Mouse (Mus musculus): ENCODE measurements around the gene Rims3. TPM values are rescaled to one million over a fixed set of nuclear protein-coding genes. Genes with fewer than 3 reads are reported as not detected.
A peak's percentile ranks its signal among the peaks of the same experiment; 100 is the strongest.

Gene Rims3
- polyA plus RNA-seq, 1 experiment from 2014 or later, result 0.16 TPM

DNA sequence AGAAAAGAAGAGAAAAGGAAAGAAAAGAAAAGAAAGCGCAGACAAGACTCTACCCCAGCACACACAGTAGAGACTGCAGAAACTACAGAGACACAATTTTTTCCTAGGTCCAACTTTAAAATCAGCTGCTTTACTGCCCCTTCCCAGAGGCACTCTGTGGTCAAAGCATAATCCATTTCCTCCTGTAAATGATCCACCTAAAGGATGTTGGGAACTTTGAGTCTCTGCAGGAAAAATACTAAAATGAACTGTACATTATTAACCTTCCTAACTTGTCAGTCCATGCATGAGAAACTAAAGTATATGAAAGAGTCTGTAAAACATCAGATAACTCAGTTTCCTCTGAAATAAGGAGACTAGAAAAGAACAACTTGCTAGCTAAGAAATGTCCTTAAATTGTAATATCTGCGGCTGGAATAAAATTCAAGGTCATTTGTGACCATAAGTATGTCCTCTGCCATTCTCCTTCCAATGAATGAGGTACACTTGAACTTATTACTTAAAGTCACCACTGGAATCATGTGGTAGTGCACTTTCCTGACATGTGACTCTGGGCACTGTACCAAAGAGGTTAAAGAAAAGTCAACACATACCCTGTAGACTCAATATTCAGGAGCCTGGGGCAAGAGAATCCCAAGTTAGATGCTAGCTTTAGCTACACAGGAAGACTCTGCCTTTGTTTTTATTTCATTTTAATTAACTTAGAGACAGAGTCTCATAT, 32.3 kb upstream of the Rims3 start:
- peak overlapping the region; percentile 30; the same call in 1 of the 2 replicates for H3K9ac ChIP-seq

DNA sequence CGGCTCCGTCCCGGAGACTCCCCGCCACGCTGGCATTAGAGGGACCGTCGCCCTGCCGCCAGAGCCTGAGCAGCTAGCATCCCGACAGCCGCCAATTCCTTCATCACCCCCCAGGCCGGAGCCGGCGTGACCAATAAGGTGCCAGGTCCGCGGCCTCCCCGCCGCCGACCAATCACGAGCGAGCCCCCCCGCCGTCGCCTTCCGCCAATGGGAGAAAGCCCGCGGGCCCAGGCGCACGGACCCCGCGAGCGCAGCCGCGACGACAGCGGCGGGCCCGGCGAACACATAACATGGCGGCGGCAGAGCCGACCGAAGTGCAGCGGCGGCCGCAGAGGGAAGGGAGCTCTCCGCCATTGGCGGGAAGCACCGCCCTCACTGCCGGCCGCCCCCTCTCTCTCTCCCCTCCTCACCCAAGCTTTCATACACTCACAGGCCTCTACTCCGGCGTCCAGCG, 29.5 kb upstream of the Rims3 start:
- H3K4me3 ChIP-seq (replicated peaks), result peak overlapping the region; percentile 84
- H3K9ac ChIP-seq, result peak overlapping the region; percentile 99
- no peaks in the 10 kb centered on the region for H3K9me3 ChIP-seq (replicated peaks)
- H3K36me3 ChIP-seq, result no peaks in the 10 kb centered on the region; the same call in 1 of the 2 replicates
- under 1% methylated on average over 52 of the region's 53 CpGs for WGBS (ENCODE audit: insufficient replicate concordance)
- H3K27me3 ChIP-seq, result no peaks in the 10 kb centered on the region
- H3K27ac ChIP-seq, result peak overlapping the region; percentile 99
- H3K4me1 ChIP-seq (replicated peaks), result peaks cover 46% of the 10 kb centered on the region
- DNase-seq, result peak; percentile 93
- H3K4me2 ChIP-seq, result peak overlapping the region; percentile 87
- peak; percentile 94 for ATAC-seq (ENCODE audit: low read depth)

More for the DNA sequence above, 32.3 kb upstream of the Rims3 start:
- no peaks in the 10 kb centered on the region; the same call in 1 of the 2 replicates for H3K36me3 ChIP-seq
- H3K27ac ChIP-seq, result peak overlapping the region; percentile 29
- peaks cover 71% of the 10 kb centered on the region for H3K4me1 ChIP-seq (replicated peaks)
- peak overlapping the region; percentile 87; the same call in 1 of the 2 replicates for H3K4me2 ChIP-seq
- no peaks in the 10 kb centered on the region for H3K27me3 ChIP-seq
- ATAC-seq (ENCODE audit: low read depth) (no peak), DNase-seq (no peak)
- 93% methylated on average over 2 of the region's 2 CpGs for WGBS (ENCODE audit: insufficient replicate concordance)
- H3K9me3 ChIP-seq (replicated peaks), result no peaks in the 10 kb centered on the region
- H3K4me3 ChIP-seq (replicated peaks), result no peak overlapping the region

GRCm38 (mm10) chr4:120825577-120826326, 28.9 kb upstream of the Rims3 start:
- peak overlapping the region; percentile 84 for H3K4me3 ChIP-seq (replicated peaks)
- no peaks in the 10 kb centered on the region for H3K27me3 ChIP-seq
- H3K9ac ChIP-seq, result peak overlapping the region; percentile 99
- 0% methylated on average over 53 of the region's 55 CpGs for WGBS (ENCODE audit: insufficient replicate concordance)
- ATAC-seq (ENCODE audit: low read depth) (peak; percentile 90), DNase-seq (peak; percentile 99)
- no peaks in the 10 kb centered on the region for H3K9me3 ChIP-seq (replicated peaks)
- peaks cover 42% of the 10 kb centered on the region for H3K4me1 ChIP-seq (replicated peaks)
- peak overlapping the region; percentile 99 for H3K27ac ChIP-seq
- H3K4me2 ChIP-seq, result peak overlapping the region; percentile 87
- H3K36me3 ChIP-seq, result no peaks in the 10 kb centered on the region; the same call in 1 of the 2 replicates

DNA sequence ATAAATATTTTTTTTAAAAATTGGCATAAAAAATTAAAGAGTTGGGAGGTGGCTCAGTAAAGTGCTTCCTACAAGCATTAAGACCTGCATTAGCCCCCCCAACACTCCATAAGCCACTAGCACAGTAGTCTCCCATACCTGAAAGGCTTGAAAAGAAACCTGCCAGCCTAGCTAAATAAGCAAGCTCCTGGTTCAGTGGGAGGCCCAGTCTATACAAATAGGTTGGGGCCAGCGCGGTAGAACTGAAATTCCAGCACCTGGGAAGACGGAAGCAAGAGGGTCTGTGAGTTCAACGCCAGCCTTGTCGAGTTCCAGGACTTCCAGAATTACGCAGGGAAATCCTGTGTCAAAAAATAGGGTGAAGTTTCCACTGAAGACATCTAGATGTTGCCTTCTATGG, 28.2 kb upstream of the Rims3 start:
- Histone ChIP-seq H3K4me3 (replicated peaks) (peak overlapping the region; percentile 84), H3K4me2 (peak overlapping the region; percentile 87), H3K4me1 (replicated peaks) (peaks cover 38% of the 10 kb centered on the region), H3K9me3 (replicated peaks) (no peaks in the 10 kb centered on the region), H3K9ac (peak overlapping the region; percentile 99), H3K27me3 (no peaks in the 10 kb centered on the region), H3K27ac (peak overlapping the region; percentile 94), H3K36me3 (no peaks in the 10 kb centered on the region; the same call in 1 of the 2 replicates)
- 84% methylated on average over 6 of the region's 6 CpGs for WGBS (ENCODE audit: insufficient replicate concordance)
- DNase-seq, result no peak
- no peak for ATAC-seq (ENCODE audit: low read depth)

DNA sequence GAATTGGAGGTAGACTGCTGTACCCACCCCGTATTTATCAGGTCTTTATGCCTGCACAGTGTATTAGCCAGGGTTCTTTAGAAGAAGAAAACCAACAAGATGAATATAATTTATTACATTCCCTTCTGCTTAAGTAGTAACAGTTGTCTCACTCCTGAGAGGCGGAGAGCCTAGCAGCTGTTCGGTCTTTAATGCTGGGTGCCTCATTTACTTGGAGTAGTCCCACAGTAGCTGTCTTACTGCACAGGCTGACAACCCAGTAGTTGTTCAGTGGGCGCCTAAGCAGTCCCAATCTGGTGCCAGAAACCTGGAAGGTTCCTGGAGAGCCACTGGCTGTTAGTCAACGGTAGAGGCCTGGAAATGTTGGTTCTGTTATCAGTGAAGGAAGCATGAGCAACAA, 23.8 kb upstream of the Rims3 start:
- no peaks in the 10 kb centered on the region for H3K36me3 ChIP-seq
- H3K27me3 ChIP-seq, result no peaks in the 10 kb centered on the region
- H3K4me2 ChIP-seq, result no peak overlapping the region
- peaks cover 9% of the 10 kb centered on the region for H3K4me1 ChIP-seq (replicated peaks)
- H3K4me3 ChIP-seq (replicated peaks), result no peak overlapping the region
- DNase-seq, result no peak
- H3K9me3 ChIP-seq (replicated peaks), result no peaks in the 10 kb centered on the region
- 63% methylated on average over 5 of the region's 5 CpGs for WGBS (ENCODE audit: insufficient replicate concordance)
- no peak overlapping the region for H3K27ac ChIP-seq
- no peak overlapping the region for H3K9ac ChIP-seq
- ATAC-seq (ENCODE audit: low read depth), result no peak

DNA sequence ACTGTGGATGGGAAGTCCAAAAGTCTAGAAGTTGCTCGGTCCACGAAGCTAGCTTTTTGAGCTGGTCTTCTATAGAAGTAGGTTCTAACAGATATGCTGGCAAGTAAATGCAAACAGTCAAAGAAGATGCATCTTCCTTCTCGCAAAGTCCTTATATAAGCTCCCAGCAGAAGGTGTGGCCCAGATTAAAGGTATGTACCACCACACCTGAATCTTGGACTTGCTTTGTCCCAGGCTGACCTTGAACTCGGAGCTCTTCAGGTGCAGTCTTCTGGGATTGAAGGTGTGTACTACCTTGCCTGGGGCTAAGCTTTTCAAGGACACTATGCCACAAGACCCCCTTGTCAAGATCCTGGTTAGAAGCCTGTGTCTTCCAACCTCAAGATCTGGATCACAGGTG, 23.1 kb upstream of the Rims3 start, which contains the start of gene Nfyc:
TSS of gene Nfyc (minus strand) at position 101 of the 400 bp plus-strand sequence.
- no peak for ATAC-seq (ENCODE audit: low read depth)
- no peak within 1 kb of the TSS for H3K27ac ChIP-seq

DNA sequence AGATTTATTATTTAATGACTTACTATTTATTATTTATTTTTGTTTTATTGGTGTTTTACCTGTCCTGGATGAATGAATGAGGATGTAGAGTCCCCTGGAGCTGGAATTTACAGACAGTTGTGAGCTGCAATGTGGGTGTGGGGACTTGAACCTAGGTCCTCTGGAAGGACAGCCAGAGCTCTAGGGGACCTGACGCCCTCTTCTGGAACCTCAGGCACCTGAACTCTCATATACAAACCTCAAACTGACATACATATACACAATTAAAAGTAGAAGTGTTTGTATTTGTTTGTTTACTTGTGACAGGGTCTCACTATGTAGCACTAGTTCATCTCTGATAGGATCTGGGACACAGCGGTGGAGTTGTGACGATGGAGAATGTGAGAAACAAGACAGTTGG, 13.3 kb upstream of the Rims3 start:
- Histone ChIP-seq H3K4me3 (replicated peaks) (no peak overlapping the region), H3K4me2 (no peak overlapping the region), H3K36me3 (no peaks in the 10 kb centered on the region), H3K4me1 (replicated peaks) (peaks cover 40% of the 10 kb centered on the region), H3K9me3 (replicated peaks) (no peaks in the 10 kb centered on the region), H3K27me3 (no peaks in the 10 kb centered on the region), H3K27ac (no peak overlapping the region), H3K9ac (no peak overlapping the region)
- ATAC-seq (ENCODE audit: low read depth) (no peak), DNase-seq (no peak)
- 67% methylated on average over 3 of the region's 3 CpGs for WGBS (ENCODE audit: insufficient replicate concordance)

More for the DNA sequence above, 23.1 kb upstream of the Rims3 start, which contains the start of gene Nfyc:
- Histone ChIP-seq H3K27me3 (no peaks in the 10 kb centered on the region), H3K9ac (no peak within 1 kb of the TSS), H3K9me3 (replicated peaks) (no peaks in the 10 kb centered on the region), H3K4me3 (replicated peaks) (no peak within 1 kb of the TSS), H3K36me3 (no peaks in the 10 kb centered on the region), H3K4me1 (replicated peaks) (peaks cover 4% of the 10 kb centered on the region), H3K4me2 (no peak within 1 kb of the TSS)
- no peak for DNase-seq
- 71% methylated on average over 4 of the region's 4 CpGs for whole genome bisulfite sequencing (ENCODE audit: insufficient replicate concordance)

GRCm38 (mm10) chr4:120844423-120845082, 10.1 kb upstream of the Rims3 start:
- peaks cover 49% of the 10 kb centered on the region for H3K4me1 ChIP-seq (replicated peaks)
- H3K4me2 ChIP-seq, result peak overlapping the region; percentile 58
- no peaks in the 10 kb centered on the region for H3K36me3 ChIP-seq
- peak overlapping the region; percentile 30 for H3K4me3 ChIP-seq (replicated peaks)
- 8% methylated on average over 7 of the region's 7 CpGs for WGBS (ENCODE audit: insufficient replicate concordance)
- peak overlapping the region; percentile 80 for H3K27ac ChIP-seq
- peak; percentile 97 for ATAC-seq (ENCODE audit: low read depth)
- peaks cover 13% of the 10 kb centered on the region for H3K27me3 ChIP-seq
- peak; percentile 77 for DNase-seq
- no peaks in the 10 kb centered on the region for H3K9me3 ChIP-seq (replicated peaks)
- H3K9ac ChIP-seq, result 0 out of 2 replicates have a peak overlapping the region, but pooled peaks have one; percentile 19

GRCm38 (mm10) chr4:120845098-120845497, 9.5 kb upstream of the Rims3 start:
- H3K4me3 ChIP-seq (replicated peaks), result 0 out of 2 replicates have a peak overlapping the region, but pooled peaks have one; percentile 30
- peak overlapping the region; percentile 80 for H3K27ac ChIP-seq
- peaks cover 49% of the 10 kb centered on the region for H3K4me1 ChIP-seq (replicated peaks)
- peaks cover 18% of the 10 kb centered on the region for H3K27me3 ChIP-seq
- peak overlapping the region; percentile 58 for H3K4me2 ChIP-seq
- H3K9me3 ChIP-seq (replicated peaks), result no peaks in the 10 kb centered on the region
- DNase-seq (peak; percentile 29), ATAC-seq (ENCODE audit: low read depth) (peak; percentile 64)
- WGBS (ENCODE audit: insufficient replicate concordance), result 30% methylated on average over 4 of the region's 4 CpGs
- 0 out of 2 replicates have a peak overlapping the region, but pooled peaks have one; percentile 19 for H3K9ac ChIP-seq
- H3K36me3 ChIP-seq, result no peaks in the 10 kb centered on the region

- Histone ChIP-seq H3K9ac (no peak overlapping the region), H3K4me1 (replicated peaks) (peaks cover 34% of the 10 kb centered on the region), H3K4me2 (no peak overlapping the region), H3K27me3 (peaks cover 46% of the 10 kb centered on the region), H3K9me3 (replicated peaks) (no peaks in the 10 kb centered on the region), H3K4me3 (replicated peaks) (no peak overlapping the region), H3K27ac (no peak overlapping the region), H3K36me3 (no peaks in the 10 kb centered on the region)
- 62% methylated on average over 6 of the region's 6 CpGs for WGBS (ENCODE audit: insufficient replicate concordance)
- DNase-seq (no peak), ATAC-seq (ENCODE audit: low read depth) (no peak)
Observed at GRCm38 (mm10) chr4:120848909-120849308, 5.7 kb upstream of the Rims3 start.

DNA sequence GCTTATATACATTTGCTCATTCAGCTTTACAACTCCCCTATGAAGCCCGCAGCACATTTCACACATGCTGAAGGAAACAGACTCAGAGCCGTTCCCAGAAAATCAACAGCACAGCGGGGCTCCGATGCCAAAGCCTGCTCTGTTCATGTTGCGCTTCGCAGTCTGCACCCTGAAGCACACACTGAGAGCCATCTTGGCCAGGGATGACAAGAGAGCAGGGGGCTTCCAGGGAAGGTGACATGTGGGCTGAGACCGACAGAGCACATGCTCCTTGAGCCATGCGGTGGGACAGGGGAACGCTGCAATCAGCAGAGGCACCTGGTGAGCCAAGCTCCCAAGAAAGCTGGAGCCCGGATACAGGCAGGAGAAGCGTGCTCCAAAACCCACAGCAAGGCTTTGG, 5.2 kb upstream of the Rims3 start:
- no peak overlapping the region for H3K27ac ChIP-seq
- H3K4me3 ChIP-seq (replicated peaks), result no peak overlapping the region
- H3K9ac ChIP-seq, result no peak overlapping the region
- no peaks in the 10 kb centered on the region for H3K9me3 ChIP-seq (replicated peaks)
- no peak for ATAC-seq (ENCODE audit: low read depth)
- 53% methylated on average over 11 of the region's 11 CpGs for WGBS (ENCODE audit: insufficient replicate concordance)
- no peak for DNase-seq
- no peaks in the 10 kb centered on the region for H3K36me3 ChIP-seq
- H3K27me3 ChIP-seq, result peaks cover 51% of the 10 kb centered on the region
- H3K4me2 ChIP-seq, result no peak overlapping the region
- peaks cover 28% of the 10 kb centered on the region for H3K4me1 ChIP-seq (replicated peaks)

All from liver, embryonic 13.5 days (tissue).